Mouse (Mus musculus) ES-E14 (cell line): Measurements from ENCODE around the gene Cox10.

Source experiments
- HCFC1 ChIP-seq: IDR thresholded peaks from 2 replicates; pipeline ENCODE4 v1.6.1; 2012; ENCODE audit warnings: low read length, inconsistent platforms, borderline replicate concordance; ENCODE audit not compliant: insufficient read depth
- MAFK ChIP-seq: IDR thresholded peaks from 2 replicates; pipeline ENCODE4 v1.6.1; 2014; ENCODE audit warnings: mild to moderate bottlenecking, low read depth, low read length, inconsistent platforms; ENCODE audit not compliant: insufficient read depth
- ZNF384 ChIP-seq: IDR thresholded peaks from 2 replicates; pipeline ENCODE4 v1.6.1; 2012; ENCODE audit warnings: low read depth, low read length, inconsistent platforms

DNA sequence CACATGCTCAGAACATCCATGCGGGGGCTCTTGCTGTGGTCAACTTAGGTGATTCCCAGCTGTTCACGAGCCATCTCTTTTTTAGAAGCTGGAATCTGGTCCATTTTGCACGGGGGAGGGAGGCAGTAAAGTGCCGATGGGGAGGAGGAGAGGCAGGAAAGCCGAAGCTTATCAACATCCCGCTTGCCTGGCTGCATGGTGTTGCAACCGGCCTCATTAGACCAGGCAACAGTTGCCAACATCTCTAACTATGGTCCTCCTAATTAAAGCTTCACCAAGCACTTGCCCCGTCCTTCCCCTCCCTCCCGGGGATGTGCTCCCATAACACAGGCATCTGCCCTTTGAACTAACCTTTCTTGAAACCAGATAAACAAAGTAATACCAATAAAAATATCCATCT, 48.7 kb upstream of the Cox10 start:
- TF ChIP-seq ZNF384 (no peak), HCFC1 (no peak), MAFK (no peak)
